Mouse (Mus musculus) ES-E14 (cell line): ENCODE data around the gene Abcf1. TPM values are rescaled to one million over a fixed set of nuclear protein-coding genes. Genes with fewer than 3 reads are reported as not detected.

Experiments
- DNase-seq: peaks from one replicate; pipeline ENCODE4 v3.0.0-alpha.2; 2013; ENCODE audit warnings: low read depth, low spot score
- H3K27ac ChIP-seq: 2 replicates; pipeline ENCODE4 v1.5.1; 2012; ENCODE audit warnings: low read depth, mild to moderate bottlenecking, low read length, moderate library complexity, mixed read lengths; ENCODE audit not compliant: poor library complexity, insufficient read depth, severe bottlenecking
- H3K36me3 ChIP-seq: 2 replicates; pipeline ENCODE4 v1.6.1; 2012; ENCODE audit warnings: mild to moderate bottlenecking, low read length, moderate library complexity, mixed read lengths; ENCODE audit not compliant: control insufficient read depth, poor library complexity, insufficient read depth, severe bottlenecking
- H3K4me1 ChIP-seq, 2 experiments: fragments of 150-350 bp in 1 of 2; sonication (generic) in 1 of 2; 2 replicates each; pipeline ENCODE4 v1.6.1; 2012; ENCODE audit warnings: low read length in 2 of 2, mild to moderate bottlenecking in 1 of 2, mixed read lengths in 1 of 2; ENCODE audit not compliant: control insufficient read depth in 2 of 2, insufficient read depth in 2 of 2, poor library complexity in 1 of 2
- H3K4me3 ChIP-seq, 2 experiments: fragments of 150-350 bp in 1 of 2; sonication (generic) in 1 of 2; 2 replicates each; pipeline ENCODE4 v1.5.1; 2012; ENCODE audit warnings: low read length in 2 of 2, low read depth in 1 of 2, mild to moderate bottlenecking in 1 of 2, mixed read lengths in 1 of 2; ENCODE audit not compliant: insufficient read depth in 1 of 2, poor library complexity in 1 of 2, severe bottlenecking in 1 of 2
- H3K9ac ChIP-seq: 2 replicates; pipeline ENCODE4 v1.6.1; 2012; ENCODE audit warnings: low read depth, mild to moderate bottlenecking, low read length, mixed read lengths; ENCODE audit not compliant: poor library complexity, insufficient read depth, severe bottlenecking
- H3K9me3 ChIP-seq: fragments of 150-350 bp; sonication (generic); 2 replicates; pipeline ENCODE4 v1.6.1; 2012; ENCODE audit warnings: low read depth, mild to moderate bottlenecking, low read length; ENCODE audit not compliant: control insufficient read depth, insufficient read depth
- CHD2 ChIP-seq: IDR thresholded peaks from 2 replicates; pipeline ENCODE4 v1.6.1; 2014; ENCODE audit warnings: mild to moderate bottlenecking, low read depth, low read length, inconsistent platforms
- HCFC1 ChIP-seq: IDR thresholded peaks from 2 replicates; pipeline ENCODE4 v1.6.1; 2012; ENCODE audit warnings: low read length, inconsistent platforms, borderline replicate concordance; ENCODE audit not compliant: insufficient read depth
- MAFK ChIP-seq: IDR thresholded peaks from 2 replicates; pipeline ENCODE4 v1.6.1; 2014; ENCODE audit warnings: mild to moderate bottlenecking, low read depth, low read length, inconsistent platforms; ENCODE audit not compliant: insufficient read depth
- ZC3H11A ChIP-seq: IDR thresholded peaks from 2 replicates; pipeline ENCODE4 v1.6.1; 2012; ENCODE audit warnings: low read depth, mild to moderate bottlenecking, inconsistent platforms, low read length, borderline replicate concordance
- ZNF384 ChIP-seq: IDR thresholded peaks from 2 replicates; pipeline ENCODE4 v1.6.1; 2012; ENCODE audit warnings: low read depth, low read length, inconsistent platforms
- in situ Hi-C, 2 experiments: fragments of 600-800 bp; cut with MboI; formaldehyde crosslinking; loops; one replicate each; pipeline ENCODE4 v1.15.1; 2025; ENCODE audit warnings: low sequenced_read_pairs in 2 of 2, inconsistent platforms in 1 of 2; ENCODE audit not compliant: unreplicated experiment in 2 of 2
- total RNA-seq: library from RNA; depleted of rRNA; stranded (reverse); fragments of 300-350 nt; gene quantifications from 2 replicates; pipeline ENCODE4 v1.2.3, GENCODE M21; 2012

The Abcf1 gene
- total RNA-seq, 1 experiment = 117 TPM

DNA sequence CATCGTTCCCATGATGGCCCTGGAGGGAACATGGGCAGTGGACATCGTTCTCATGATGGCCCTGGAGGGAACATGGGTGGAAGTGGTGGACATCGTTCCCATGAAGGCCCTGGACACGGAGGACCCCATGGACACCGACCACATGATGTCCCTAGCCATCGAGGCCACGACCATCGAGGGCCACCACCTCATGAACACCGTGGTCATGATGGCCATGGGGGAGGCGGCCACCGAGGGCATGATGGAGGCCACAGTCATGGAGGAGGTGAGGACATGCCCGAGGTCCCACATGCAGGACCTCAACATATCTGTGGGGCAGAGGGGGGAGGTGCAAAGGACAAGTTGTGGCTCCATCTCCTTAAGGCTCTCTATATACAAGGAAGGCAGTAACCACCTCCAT is 38.9 kb downstream of the Abcf1 start:
- no peak for DNase-seq
- H3K36me3 ChIP-seq = peaks cover 49% of the 10 kb centered on the region
- H3K27ac ChIP-seq = no peak overlapping the region
- no peak overlapping the region for H3K9ac ChIP-seq
- H3K4me3 ChIP-seq = no peak overlapping the region
- in situ Hi-C loops = no loop called here
- no peaks in the 10 kb centered on the region; a peak in 1 of 4 replicates for H3K4me1 ChIP-seq
- TF ChIP-seq CHD2 = no peak
- no peak for TF ChIP-seq MAFK
- no peak for TF ChIP-seq ZNF384
- no peak for TF ChIP-seq HCFC1
- no peak for TF ChIP-seq ZC3H11A
- H3K9me3 ChIP-seq = no peaks in the 10 kb centered on the region

DNA sequence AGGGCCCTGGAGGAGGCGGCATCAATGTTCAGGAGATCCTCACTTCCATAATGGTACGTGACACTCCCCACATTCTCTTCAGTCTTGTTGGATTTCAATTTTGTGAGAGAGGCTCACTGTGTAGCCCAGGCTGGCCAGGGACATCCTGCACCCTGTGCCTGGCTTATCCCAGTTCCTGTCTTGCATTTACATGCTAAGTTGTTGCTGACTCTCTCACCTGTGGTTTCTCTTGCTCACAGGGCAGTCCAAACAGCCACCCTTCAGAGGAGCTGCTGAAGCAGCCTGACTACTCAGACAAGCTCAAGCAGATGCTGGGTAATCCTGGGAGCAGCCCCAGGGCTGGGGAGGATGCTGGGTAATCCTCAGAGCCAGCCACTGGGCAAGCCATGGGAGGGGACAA is 40.0 kb downstream of the Abcf1 start:
- no peak for DNase-seq

DNA sequence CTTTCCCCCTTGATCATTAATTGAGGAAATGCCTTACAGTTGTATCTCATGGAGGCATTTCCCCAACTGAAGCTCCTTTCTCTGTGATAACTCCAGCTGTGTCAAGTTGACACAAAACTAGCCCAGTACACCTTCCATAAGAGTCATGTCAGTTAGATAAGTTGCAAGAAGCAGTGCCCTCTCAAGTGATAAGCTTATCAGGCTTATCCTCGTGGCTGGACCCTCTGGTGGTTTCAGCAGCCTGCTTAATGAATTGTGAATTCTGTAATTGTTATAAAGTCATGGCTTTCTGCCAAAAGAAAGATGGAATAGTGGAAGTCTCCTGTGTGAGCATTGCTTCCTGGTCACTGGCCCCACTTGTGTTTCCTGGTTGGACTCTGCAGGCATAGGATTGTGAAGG is 42.1 kb downstream of the Abcf1 start:
- Histone ChIP-seq H3K4me1 (no peaks in the 10 kb centered on the region; a peak in 1 of 4 replicates), H3K27ac (no peak overlapping the region), H3K9ac (no peak overlapping the region), H3K9me3 (no peaks in the 10 kb centered on the region), H3K4me3 (no peak overlapping the region), H3K36me3 (peaks cover 72% of the 10 kb centered on the region)
- in situ Hi-C loops = no loop called here
- DNase-seq = no peak
- TF ChIP-seq ZC3H11A = no peak
- no peak for TF ChIP-seq ZNF384
- TF ChIP-seq MAFK = no peak
- no peak for TF ChIP-seq HCFC1
- no peak for TF ChIP-seq CHD2

More for the DNA sequence above, 40.0 kb downstream of the Abcf1 start:
- Histone ChIP-seq H3K4me3 (no peak overlapping the region), H3K4me1 (no peaks in the 10 kb centered on the region; a peak in 1 of 4 replicates), H3K9me3 (no peaks in the 10 kb centered on the region), H3K27ac (no peak overlapping the region), H3K36me3 (peaks cover 56% of the 10 kb centered on the region), H3K9ac (no peak overlapping the region)
- in situ Hi-C loops = no loop called here
- TF ChIP-seq ZC3H11A = no peak
- no peak for TF ChIP-seq HCFC1
- TF ChIP-seq ZNF384 = no peak
- TF ChIP-seq MAFK = no peak
- TF ChIP-seq CHD2 = no peak

DNA sequence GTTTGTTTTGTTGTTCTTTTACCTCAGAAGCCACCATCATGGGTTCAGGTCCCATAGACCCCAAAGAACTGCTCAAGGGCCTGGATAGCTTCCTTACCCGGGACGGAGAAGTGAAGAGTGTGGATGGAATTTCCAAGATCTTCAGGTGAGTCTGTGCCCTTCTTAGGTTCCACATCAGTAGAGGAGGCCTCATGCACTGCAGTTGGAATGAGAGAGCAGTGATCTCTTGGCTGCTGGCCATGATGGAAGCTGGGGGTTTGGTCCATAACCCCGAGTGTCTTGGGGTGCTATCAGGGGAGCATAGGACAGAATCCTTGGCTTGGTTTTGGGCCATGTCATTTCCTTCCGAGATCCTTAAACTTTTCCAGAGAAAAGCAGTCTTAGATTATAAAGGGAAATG is 46.3 kb downstream of the Abcf1 start:
- in situ Hi-C loops = no loop called here

DNA sequence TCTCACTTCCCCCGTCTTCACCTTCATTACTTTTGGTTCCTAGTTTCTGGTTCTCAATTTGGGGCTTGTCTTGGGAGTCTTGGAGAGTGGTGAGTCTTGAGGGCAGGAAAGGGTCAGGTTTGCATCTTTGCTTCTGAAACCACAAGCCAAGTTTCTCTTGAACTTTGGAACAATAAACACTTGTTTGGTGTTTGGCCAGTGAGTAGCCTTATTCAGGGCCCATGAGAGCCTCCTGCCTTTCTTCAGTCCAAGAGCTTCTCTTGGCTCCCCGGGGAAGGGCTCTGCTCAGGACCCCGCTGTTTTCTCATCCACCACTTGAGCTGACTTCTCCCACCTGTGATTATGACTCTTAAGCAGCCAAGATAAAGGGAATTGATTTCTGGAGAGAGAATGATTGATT is 47.0 kb downstream of the Abcf1 start:
- in situ Hi-C loops = no loop called here
- Histone ChIP-seq H3K4me1 (peaks cover 0 to 6% of the 10 kb centered on the region in 2 experiments; a peak in 2 of 4 replicates), H3K27ac (no peak overlapping the region), H3K9me3 (no peaks in the 10 kb centered on the region), H3K9ac (no peak overlapping the region), H3K36me3 (peaks cover 44% of the 10 kb centered on the region), H3K4me3 (no peak overlapping the region)
- TF ChIP-seq ZNF384 (no peak), ZC3H11A (no peak), MAFK (no peak), CHD2 (no peak), HCFC1 (no peak)
- no peak for DNase-seq

More for the DNA sequence above, 46.3 kb downstream of the Abcf1 start:
- TF ChIP-seq MAFK (no peak), ZNF384 (no peak), ZC3H11A (no peak), HCFC1 (no peak)
- Histone ChIP-seq H3K9me3 (no peaks in the 10 kb centered on the region), H3K9ac (no peak overlapping the region), H3K36me3 (peaks cover 47% of the 10 kb centered on the region), H3K4me3 (no peak overlapping the region), H3K4me1 (peaks cover 0 to 6% of the 10 kb centered on the region in 2 experiments; a peak in 2 of 4 replicates), H3K27ac (no peak overlapping the region)
- no peak for DNase-seq
